Mouse (Mus musculus) layer of hippocampus, adult 2 months (tissue): Measurements from ENCODE around the gene Ifna12. TPM values are rescaled to one million over a fixed set of nuclear protein-coding genes. Genes with fewer than 3 reads are reported as not detected.
"Not testable (repeated sequence)": the region's sequence is repeated elsewhere in the genome, so short reads cannot be mapped to it uniquely, and the experiment has no call there.

Experiments used
- DNase-seq, 2 experiments: peaks; one replicate each; pipeline ENCODE4 v3.0.0; 2022; ENCODE audit warnings: low spot score in 2 of 2
- H3K27ac ChIP-seq: fragments of 200-600 bp; 2 replicates; pipeline ENCODE4 v1.8.1; 2022
- H3K4me3 ChIP-seq: fragments of 200-600 bp; 2 replicates; pipeline ENCODE4 v1.8.1; 2022; ENCODE audit warnings: mild to moderate bottlenecking
- CTCF ChIP-seq: fragments of 200-600 bp; conservative IDR thresholded peaks from 2 replicates; pipeline ENCODE4 v1.8.1; 2022; ENCODE audit warnings: antibody characterized with exemption, mild to moderate bottlenecking, moderate library complexity
- long read RNA-seq, 2 experiments: library from polyadenylated mRNA; stranded (forward); transcript quantifications; one replicate each; pipeline ENCODE4 v2.0.0; 2021; ENCODE audit warnings: borderline mapping rate in 2 of 2
- total RNA-seq, 2 experiments: library from RNA; stranded (reverse); gene quantifications; 2 replicates each; pipeline ENCODE4 v1.2.3; 2021

Gene Ifna12
- not detected for total RNA-seq
- long read RNA-seq, experiment 1 = 0 reads
- long read RNA-seq, experiment 2 = 0 reads

- Histone ChIP-seq H3K27ac (no peak within 1 kb of the TSS), H3K4me3 (no peak within 1 kb of the TSS)
- no peak for TF ChIP-seq CTCF
- DNase-seq = no peak
Observed at GRCm38 (mm10) chr4:88603276-88603675, at the start of gene Ifna12. Ifna12 (minus strand) TSS chr4:88603376.

GRCm38 (mm10) chr4:88644359-88644758 is 41.2 kb upstream of the Ifna12 start, which contains the start of gene Ifna13:
Ifna13 (minus strand) TSS chr4:88644459.
- Histone ChIP-seq H3K4me3 (no peak within 1 kb of the TSS), H3K27ac (no peak within 1 kb of the TSS)
- DNase-seq = no peak
- TF ChIP-seq CTCF = no peak

GRCm38 (mm10) chr4:88642526-88642925 is 39.4 kb upstream of the Ifna12 start:
- no peak for DNase-seq
- Histone ChIP-seq H3K27ac (no peak overlapping the region), H3K4me3 (no peak overlapping the region)
- TF ChIP-seq CTCF = no peak

DNA sequence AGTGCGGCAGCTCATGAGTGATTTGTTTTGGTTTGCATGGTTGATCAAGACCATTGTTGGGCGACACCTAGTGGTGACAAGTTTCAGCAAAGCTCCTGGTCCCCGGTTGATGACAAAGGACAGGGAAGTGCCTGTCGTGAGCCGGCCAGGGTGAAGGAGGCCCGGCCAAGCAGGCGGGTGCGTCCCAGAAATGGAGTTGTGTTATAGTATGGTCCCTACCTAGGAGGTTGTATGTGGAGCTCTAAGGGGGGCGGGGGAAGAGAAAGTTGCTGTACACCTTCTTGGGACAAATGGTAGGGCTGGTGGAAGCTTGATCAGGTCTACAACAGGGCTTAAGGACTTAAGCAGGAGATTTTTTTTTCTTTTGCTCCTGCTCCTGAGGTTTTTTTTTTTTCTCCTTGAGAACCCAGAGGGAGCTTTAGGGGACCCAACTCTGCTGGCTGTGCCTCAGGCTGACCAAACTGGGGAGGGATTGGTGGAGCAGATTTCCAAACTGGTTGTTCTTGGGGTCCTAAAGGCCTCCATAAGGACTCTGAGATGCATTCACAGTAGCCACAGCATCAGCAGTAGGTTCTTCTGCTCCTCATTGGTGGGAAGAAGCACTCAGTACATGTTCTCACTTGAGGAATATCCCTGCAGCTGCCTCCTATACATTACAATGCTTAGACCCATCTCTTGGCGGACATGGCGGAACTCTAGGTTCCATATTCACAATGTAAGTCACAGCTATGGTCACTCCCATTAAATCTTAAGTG is 38.1 kb upstream of the Ifna12 start:
- peak; percentile 83 to 96 for DNase-seq
- H3K27ac ChIP-seq = no peak overlapping the region; the same call in 1 of the 2 replicates
- peak; percentile 90 for TF ChIP-seq CTCF
- peak overlapping the region; percentile 63 for H3K4me3 ChIP-seq

GRCm38 (mm10) chr4:88640704-88641076 is 37.5 kb upstream of the Ifna12 start:
- no peak for DNase-seq
- no peak for TF ChIP-seq CTCF

GRCm38 (mm10) chr4:88634311-88634710 is 31.1 kb upstream of the Ifna12 start, which contains the start of gene C87499:
C87499 (minus strand) TSS chr4:88634411.
- DNase-seq = no peak
- Histone ChIP-seq H3K4me3 (no peak within 1 kb of the TSS), H3K27ac (no peak within 1 kb of the TSS)
- TF ChIP-seq CTCF = no peak

More at GRCm38 (mm10) chr4:88640704-88641076, 37.5 kb upstream of the Ifna12 start:
- Histone ChIP-seq H3K4me3 (peak overlapping the region; percentile 63), H3K27ac (no peak overlapping the region; the same call in 1 of the 2 replicates)

- no peak for DNase-seq
- TF ChIP-seq CTCF = no peak
Observed at GRCm38 (mm10) chr4:88592285-88592684, 10.9 kb downstream of the Ifna12 start, which contains the start of gene Ifna9. Ifna9 (minus strand) TSS chr4:88592385.

GRCm38 (mm10) chr4:88571698-88572097 is 31.5 kb downstream of the Ifna12 start, which contains the start of gene Ifna14:
Ifna14 (minus strand) TSS chr4:88571798.
- TF ChIP-seq CTCF = no peak

More at GRCm38 (mm10) chr4:88592285-88592684, 10.9 kb downstream of the Ifna12 start, which contains the start of gene Ifna9:
- Histone ChIP-seq H3K27ac (no peak within 1 kb of the TSS), H3K4me3 (no peak within 1 kb of the TSS)

GRCm38 (mm10) chr4:88561791-88562190 is 41.4 kb downstream of the Ifna12 start:
- H3K4me3 ChIP-seq = no peak overlapping the region
- no peak overlapping the region for H3K27ac ChIP-seq
- no peak for DNase-seq
- no peak for TF ChIP-seq CTCF

More at GRCm38 (mm10) chr4:88571698-88572097, 31.5 kb downstream of the Ifna12 start, which contains the start of gene Ifna14:
- Histone ChIP-seq H3K27ac (no peak within 1 kb of the TSS), H3K4me3 (no peak within 1 kb of the TSS)
- no peak for DNase-seq

GRCm38 (mm10) chr4:88558145-88558544 is 45.0 kb downstream of the Ifna12 start, which contains the start of gene Ifna15:
Ifna15 (minus strand) TSS chr4:88558245.
- not testable (repeated sequence) for H3K4me3 ChIP-seq, DNase-seq, H3K27ac ChIP-seq

Other genes starting within 250 kb of the Ifna12 start
- 1 to 10 TPM; 1.0 to 1.2 TPM for gene Hacd4, start 164.4 kb downstream of the Ifna12 start, total RNA-seq
- not detected for gene Ifnb1, start 80.6 kb downstream of the Ifna12 start, total RNA-seq
- gene Ifna15, start 45.1 kb downstream of the Ifna12 start, total RNA-seq = not detected
- gene Ifna14, start 31.6 kb downstream of the Ifna12 start, total RNA-seq = not detected
- not detected for gene Ifna9, start 11.0 kb downstream of the Ifna12 start, total RNA-seq
- not detected for gene C87499, start 31.0 kb upstream of the Ifna12 start, total RNA-seq
- not detected for gene Ifna13, start 41.1 kb upstream of the Ifna12 start, total RNA-seq
- not detected for gene Ifna16, start 73.5 kb upstream of the Ifna12 start, total RNA-seq
- gene Ifna2, start 80.5 kb upstream of the Ifna12 start, total RNA-seq = not detected
- gene Ifnab, start 88.0 kb upstream of the Ifna12 start, total RNA-seq = not detected
- 1 to 10 TPM; 1.3 to 1.5 TPM for gene Gm26566, start 118.4 kb upstream of the Ifna12 start, total RNA-seq
- 100 to 1,000 TPM; 105 to 107 TPM for gene Klhl9, start 119.1 kb upstream of the Ifna12 start, total RNA-seq
- not detected for gene Gm13271, start 151.5 kb upstream of the Ifna12 start, total RNA-seq
- not detected for gene Gm13283, start 156.7 kb upstream of the Ifna12 start, total RNA-seq
- not detected for gene Gm13290, start 170.5 kb upstream of the Ifna12 start, total RNA-seq
- gene Gm13289, start 173.5 kb upstream of the Ifna12 start, total RNA-seq = not detected
- not detected for gene Gm13272, start 176.5 kb upstream of the Ifna12 start, total RNA-seq
- not detected for gene Ifnz, start 178.8 kb upstream of the Ifna12 start, total RNA-seq
- not detected for gene Gm13276, start 182.3 kb upstream of the Ifna12 start, total RNA-seq
- gene Gm13277, start 185.3 kb upstream of the Ifna12 start, total RNA-seq = not detected
- not detected for gene Gm13278, start 188.2 kb upstream of the Ifna12 start, total RNA-seq
- gene Gm13275, start 191.1 kb upstream of the Ifna12 start, total RNA-seq = not detected
- not detected for gene Gm13279, start 194.0 kb upstream of the Ifna12 start, total RNA-seq
- gene Gm13285, start 196.3 kb upstream of the Ifna12 start, total RNA-seq = not detected
- gene Gm13287, start 199.9 kb upstream of the Ifna12 start, total RNA-seq = not detected
- gene Gm13288, start 202.2 kb upstream of the Ifna12 start, total RNA-seq = not detected
- not detected for gene Ifna7, start 212.9 kb upstream of the Ifna12 start, total RNA-seq
- not detected for gene Ifna11, start 216.6 kb upstream of the Ifna12 start, total RNA-seq
- not detected for gene Ifna6, start 224.0 kb upstream of the Ifna12 start, total RNA-seq
- not detected for gene Ifna5, start 232.1 kb upstream of the Ifna12 start, total RNA-seq
- not detected for gene Ifna4, start 238.5 kb upstream of the Ifna12 start, total RNA-seq
- not detected for gene Ifna1, start 246.7 kb upstream of the Ifna12 start, total RNA-seq